Mouse (Mus musculus): ENCODE data around the gene 2410004B18Rik. TPM values are rescaled to one million over a fixed set of nuclear protein-coding genes. Genes with fewer than 3 reads are reported as not detected.

Gene 2410004B18Rik
- polyA plus RNA-seq, 1 experiment from 2014 or later, result 49.1 TPM

GRCm38 (mm10) chr3:145933845-145934244 lies 4.0 kb upstream of the 2410004B18Rik start:
- H3K27ac ChIP-seq (replicated peaks), result no peak overlapping the region
- H3K36me3 ChIP-seq, result peaks cover 32% of the 10 kb centered on the region
- H3K4me1 ChIP-seq, result peaks cover 7% of the 10 kb centered on the region
- no peak overlapping the region for H3K9ac ChIP-seq
- no peak overlapping the region for H3K4me3 ChIP-seq (replicated peaks)
- no peak for ATAC-seq (ENCODE audit: insufficient number of reproducible peaks, low FRiP score, low TSS enrichment, low read depth)
- WGBS, result 90% methylated on average over 9 of the region's 9 CpGs
- H3K9me3 ChIP-seq (replicated peaks), result no peaks in the 10 kb centered on the region
- no peaks in the 10 kb centered on the region for H3K27me3 ChIP-seq
- H3K4me2 ChIP-seq (replicated peaks), result no peak overlapping the region

GRCm38 (mm10) chr3:145938405-145939349 lies 863 bp downstream of the 2410004B18Rik start:
- no peaks in the 10 kb centered on the region for H3K9me3 ChIP-seq (replicated peaks)
- H3K27ac ChIP-seq (replicated peaks), result 0 out of 2 replicates have a peak overlapping the region, but pooled peaks have one; percentile 68
- peak overlapping the region; percentile 74 for H3K4me2 ChIP-seq (replicated peaks)
- WGBS, result 17% methylated on average over 50 of the region's 50 CpGs
- peak overlapping the region; percentile 72 for H3K4me3 ChIP-seq (replicated peaks)
- no peaks in the 10 kb centered on the region for H3K27me3 ChIP-seq
- H3K9ac ChIP-seq, result peak overlapping the region; percentile 73
- ATAC-seq (ENCODE audit: insufficient number of reproducible peaks, low FRiP score, low TSS enrichment, low read depth), result no peak
- peaks cover 28% of the 10 kb centered on the region for H3K4me1 ChIP-seq
- peaks cover 22% of the 10 kb centered on the region for H3K36me3 ChIP-seq

DNA sequence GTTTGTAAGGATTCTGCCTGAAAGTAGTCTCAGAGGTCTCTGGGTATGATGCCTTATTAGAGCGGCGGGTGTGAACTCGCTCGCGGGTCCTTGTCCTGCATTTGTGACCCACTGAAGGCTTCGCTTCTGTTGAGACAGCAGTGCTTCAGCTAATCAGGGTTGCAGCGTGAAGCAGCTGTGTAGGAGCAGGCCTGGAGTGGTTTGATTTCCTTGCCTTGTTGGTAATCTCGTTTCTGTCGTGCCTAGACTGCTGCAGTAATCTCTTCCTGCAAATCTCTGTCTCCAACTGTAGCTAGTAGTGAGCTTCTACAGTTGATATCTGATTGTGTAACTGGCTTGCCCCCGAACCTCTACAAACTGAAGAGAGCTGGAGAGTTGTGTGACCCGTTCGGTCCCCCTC lies 1.6 kb downstream of the 2410004B18Rik start:
- Histone ChIP-seq H3K27me3 (no peaks in the 10 kb centered on the region), H3K9me3 (replicated peaks) (no peaks in the 10 kb centered on the region), H3K9ac (no peak overlapping the region), H3K27ac (replicated peaks) (no peak overlapping the region), H3K4me3 (replicated peaks) (peak overlapping the region; percentile 72), H3K4me1 (peaks cover 28% of the 10 kb centered on the region), H3K4me2 (replicated peaks) (peak overlapping the region; percentile 74), H3K36me3 (peaks cover 27% of the 10 kb centered on the region)
- WGBS, result 79% methylated on average over 12 of the region's 12 CpGs
- ATAC-seq (ENCODE audit: insufficient number of reproducible peaks, low FRiP score, low TSS enrichment, low read depth), result no peak

DNA sequence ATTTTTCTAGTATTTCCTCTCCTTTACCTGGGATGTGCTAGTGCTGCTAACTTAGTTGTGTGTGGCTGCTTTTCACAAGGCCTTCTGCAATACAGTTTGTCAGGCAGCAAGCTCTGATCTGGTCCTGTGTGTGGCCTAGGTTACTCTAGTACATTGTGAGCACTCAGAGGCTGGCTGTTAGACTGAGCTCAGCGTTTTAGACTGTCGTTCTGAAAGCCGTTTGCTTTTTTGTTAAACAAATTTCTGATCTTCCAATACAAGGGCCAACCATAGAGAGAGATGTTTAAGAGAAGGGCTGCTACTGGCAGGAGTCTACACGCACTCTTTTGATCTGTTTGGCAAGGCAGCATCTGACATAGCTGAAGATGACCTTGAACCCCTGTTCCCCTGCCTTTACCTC lies 2.2 kb downstream of the 2410004B18Rik start:
- Histone ChIP-seq H3K36me3 (peaks cover 32% of the 10 kb centered on the region), H3K27ac (replicated peaks) (no peak overlapping the region), H3K27me3 (no peaks in the 10 kb centered on the region), H3K9ac (no peak overlapping the region), H3K4me3 (replicated peaks) (no peak overlapping the region), H3K4me1 (peaks cover 28% of the 10 kb centered on the region), H3K4me2 (replicated peaks) (no peak overlapping the region), H3K9me3 (replicated peaks) (no peaks in the 10 kb centered on the region)
- 86% methylated on average over 4 of the region's 4 CpGs for WGBS
- no peak for ATAC-seq (ENCODE audit: insufficient number of reproducible peaks, low FRiP score, low TSS enrichment, low read depth)

- Histone ChIP-seq H3K36me3 (peaks cover 36% of the 10 kb centered on the region), H3K9ac (no peak overlapping the region), H3K4me3 (replicated peaks) (no peak overlapping the region), H3K4me2 (replicated peaks) (no peak overlapping the region), H3K4me1 (peaks cover 28% of the 10 kb centered on the region), H3K27ac (replicated peaks) (no peak overlapping the region), H3K27me3 (no peaks in the 10 kb centered on the region), H3K9me3 (replicated peaks) (no peaks in the 10 kb centered on the region)
- 14% methylated on average over 3 of the region's 3 CpGs for WGBS
- ATAC-seq (ENCODE audit: insufficient number of reproducible peaks, low FRiP score, low TSS enrichment, low read depth), result no peak
Measured at GRCm38 (mm10) chr3:145941971-145942370, 4.2 kb downstream of the 2410004B18Rik start.

- WGBS, result 79% methylated on average over 7 of the region's 7 CpGs
Measured at GRCm38 (mm10) chr3:145944348-145944747, 6.5 kb downstream of the 2410004B18Rik start.

DNA sequence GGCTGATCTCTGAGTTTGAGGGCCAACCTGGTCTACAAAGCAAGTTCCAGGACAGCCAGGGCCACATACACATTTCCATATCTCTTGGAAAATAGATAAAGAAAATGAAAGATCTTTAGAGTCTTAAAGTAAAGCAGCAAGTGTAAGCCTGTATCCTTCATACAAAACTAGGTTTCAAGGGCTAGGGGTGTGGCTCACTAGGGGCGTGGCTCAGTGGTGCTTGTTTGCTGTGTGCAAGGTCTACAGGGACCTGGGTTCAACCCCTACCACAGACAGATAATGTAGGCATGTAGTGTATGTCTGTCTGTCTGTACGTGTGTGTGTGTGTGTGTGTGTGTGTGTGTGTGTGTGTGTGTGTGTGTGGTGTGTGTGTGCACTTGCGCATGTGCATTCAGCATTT lies 8.1 kb downstream of the 2410004B18Rik start:
- no peak overlapping the region for H3K4me3 ChIP-seq (replicated peaks)
- H3K36me3 ChIP-seq, result peaks cover 32% of the 10 kb centered on the region
- no peak overlapping the region for H3K27ac ChIP-seq (replicated peaks)
- H3K9ac ChIP-seq, result no peak overlapping the region
- ATAC-seq (ENCODE audit: insufficient number of reproducible peaks, low FRiP score, low TSS enrichment, low read depth), result no peak
- 89% methylated on average over 3 of the region's 3 CpGs for WGBS
- no peak overlapping the region for H3K4me2 ChIP-seq (replicated peaks)
- peaks cover 16% of the 10 kb centered on the region; the same call in 1 of the 2 replicates for H3K4me1 ChIP-seq
- H3K27me3 ChIP-seq, result no peaks in the 10 kb centered on the region
- no peaks in the 10 kb centered on the region for H3K9me3 ChIP-seq (replicated peaks)

More at GRCm38 (mm10) chr3:145944348-145944747, 6.5 kb downstream of the 2410004B18Rik start:
- no peak for ATAC-seq (ENCODE audit: insufficient number of reproducible peaks, low FRiP score, low TSS enrichment, low read depth)
- H3K27ac ChIP-seq (replicated peaks), result no peak overlapping the region
- no peak overlapping the region for H3K9ac ChIP-seq
- peaks cover 15% of the 10 kb centered on the region for H3K4me1 ChIP-seq
- H3K4me3 ChIP-seq (replicated peaks), result no peak overlapping the region
- no peaks in the 10 kb centered on the region for H3K27me3 ChIP-seq
- H3K4me2 ChIP-seq (replicated peaks), result no peak overlapping the region
- peaks cover 36% of the 10 kb centered on the region for H3K36me3 ChIP-seq
- no peaks in the 10 kb centered on the region for H3K9me3 ChIP-seq (replicated peaks)

GRCm38 (mm10) chr3:145946654-145947053 lies 8.8 kb downstream of the 2410004B18Rik start:
- no peak for ATAC-seq (ENCODE audit: insufficient number of reproducible peaks, low FRiP score, low TSS enrichment, low read depth)
- peaks cover 12% of the 10 kb centered on the region; the same call in 1 of the 2 replicates for H3K4me1 ChIP-seq
- peaks cover 25% of the 10 kb centered on the region for H3K36me3 ChIP-seq
- H3K27me3 ChIP-seq, result no peaks in the 10 kb centered on the region
- H3K4me2 ChIP-seq (replicated peaks), result no peak overlapping the region
- H3K9me3 ChIP-seq (replicated peaks), result no peaks in the 10 kb centered on the region
- no peak overlapping the region for H3K27ac ChIP-seq (replicated peaks)
- WGBS, result 17% methylated on average over 2 of the region's 2 CpGs
- no peak overlapping the region for H3K9ac ChIP-seq
- H3K4me3 ChIP-seq (replicated peaks), result no peak overlapping the region

- no peak overlapping the region; the same call in 1 of the 2 replicates for H3K27ac ChIP-seq (replicated peaks)
- no peaks in the 10 kb centered on the region for H3K27me3 ChIP-seq
- no peak overlapping the region for H3K4me2 ChIP-seq (replicated peaks)
- no peaks in the 10 kb centered on the region for H3K9me3 ChIP-seq (replicated peaks)
- 32% methylated on average over 6 of the region's 6 CpGs for WGBS
- no peak overlapping the region for H3K9ac ChIP-seq
- no peak for ATAC-seq (ENCODE audit: insufficient number of reproducible peaks, low FRiP score, low TSS enrichment, low read depth)
- H3K36me3 ChIP-seq, result peaks cover 24% of the 10 kb centered on the region
- no peak overlapping the region for H3K4me3 ChIP-seq (replicated peaks)
- H3K4me1 ChIP-seq, result peaks cover 10% of the 10 kb centered on the region; the same call in 1 of the 2 replicates
Measured at GRCm38 (mm10) chr3:145947539-145948204, 9.9 kb downstream of the 2410004B18Rik start.

DNA sequence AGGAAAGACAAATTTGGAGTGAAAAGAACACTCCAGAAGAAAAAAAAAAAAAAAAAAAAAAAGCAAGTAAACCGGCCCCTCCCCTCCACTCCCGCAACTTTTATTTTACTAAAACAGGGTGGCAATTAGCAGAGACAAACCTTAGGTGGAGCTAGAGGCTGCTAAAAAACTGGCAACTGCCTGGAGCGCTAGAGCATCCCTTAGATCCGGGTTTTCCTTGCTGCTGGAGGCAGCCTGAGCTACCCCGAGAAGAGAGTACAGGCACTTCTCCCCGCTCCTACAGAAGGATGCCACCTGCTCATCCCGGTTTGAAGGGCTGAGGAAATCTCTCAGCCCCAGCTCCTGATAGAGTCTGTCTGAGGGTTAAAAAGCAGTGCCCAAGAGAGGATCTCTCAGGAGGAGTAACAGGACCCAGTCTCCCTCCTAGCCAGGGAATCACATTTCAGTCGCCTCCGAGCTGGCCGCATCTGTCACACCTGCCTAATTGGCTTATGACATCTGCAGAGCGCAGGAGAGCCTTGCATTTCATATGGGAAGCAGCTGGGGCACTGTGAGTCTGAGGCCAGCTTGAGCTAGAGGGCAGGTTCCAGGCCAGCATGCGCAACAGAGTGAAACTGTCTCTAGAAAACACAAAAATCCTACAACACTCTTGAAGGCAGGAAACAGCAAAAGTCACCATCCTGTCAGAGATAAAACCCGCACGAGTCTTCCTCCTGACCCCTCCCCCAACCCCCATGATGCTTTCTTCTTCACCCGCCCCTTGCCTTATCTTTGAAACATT lies 12.4 kb downstream of the 2410004B18Rik start:
- H3K4me1 ChIP-seq, result peaks cover 9% of the 10 kb centered on the region; the same call in 1 of the 2 replicates
- H3K9me3 ChIP-seq (replicated peaks), result no peaks in the 10 kb centered on the region
- H3K27me3 ChIP-seq, result no peaks in the 10 kb centered on the region
- peak overlapping the region; percentile 13 for H3K4me3 ChIP-seq (replicated peaks)
- H3K27ac ChIP-seq (replicated peaks), result no peak overlapping the region
- WGBS, result 7% methylated on average over 15 of the region's 15 CpGs
- H3K4me2 ChIP-seq (replicated peaks), result peak overlapping the region; percentile 36
- peaks cover 1% of the 10 kb centered on the region; the same call in 1 of the 2 replicates for H3K36me3 ChIP-seq
- peak; percentile 59 for ATAC-seq (ENCODE audit: insufficient number of reproducible peaks, low FRiP score, low TSS enrichment, low read depth)
- no peak overlapping the region for H3K9ac ChIP-seq

DNA sequence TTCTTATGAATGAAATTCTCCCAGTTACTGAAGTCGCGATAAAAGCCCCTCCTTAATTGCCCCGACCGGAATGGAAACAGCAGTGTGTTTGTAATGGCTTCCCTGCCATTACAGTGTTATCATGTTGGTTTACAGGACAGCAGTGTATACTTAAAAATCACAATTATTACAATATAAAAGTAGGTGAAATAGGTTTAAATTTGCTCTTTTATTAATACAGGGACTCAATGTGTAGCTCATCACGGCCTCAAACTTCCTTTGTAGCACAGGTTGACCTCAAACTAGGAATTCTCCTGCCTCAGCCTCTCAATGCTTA lies 13.0 kb downstream of the 2410004B18Rik start:
- Histone ChIP-seq H3K27me3 (no peaks in the 10 kb centered on the region), H3K4me2 (replicated peaks) (peak overlapping the region; percentile 36; the same call in 1 of the 2 replicates), H3K27ac (replicated peaks) (no peak overlapping the region), H3K36me3 (no peaks in the 10 kb centered on the region), H3K4me1 (peaks cover 9% of the 10 kb centered on the region; the same call in 1 of the 2 replicates), H3K4me3 (replicated peaks) (no peak overlapping the region), H3K9ac (no peak overlapping the region), H3K9me3 (replicated peaks) (no peaks in the 10 kb centered on the region)
- no peak for ATAC-seq (ENCODE audit: insufficient number of reproducible peaks, low FRiP score, low TSS enrichment, low read depth)
- 40% methylated on average over 5 of the region's 5 CpGs for WGBS
